Mouse (Mus musculus) adrenal gland, postnatal 14 days (tissue): ENCODE results near the gene Olfr441. TPM values are rescaled to one million over a fixed set of nuclear protein-coding genes. Genes with fewer than 3 reads are reported as not detected.
"Not testable (repeated sequence)": the region's sequence is repeated elsewhere in the genome, so short reads cannot be mapped to it uniquely, and the experiment has no call there.

Experiments used
- DNase-seq: peaks from one replicate; pipeline ENCODE4 v3.0.0; 2021; ENCODE audit warnings: mixed read lengths
- long read RNA-seq, 2 experiments: library from polyadenylated mRNA; stranded (forward); transcript quantifications; one replicate each; pipeline ENCODE4 v2.0.0; 2021
- total RNA-seq: library from RNA; stranded (reverse); gene quantifications from 2 replicates; pipeline ENCODE4 v1.2.3, GENCODE M21; 2021

Olfr441 gene
- total RNA-seq, result not detected in 2 replicates
- long read RNA-seq, experiment 1, result 0 reads
- long read RNA-seq, experiment 2, result 0 reads

DNA sequence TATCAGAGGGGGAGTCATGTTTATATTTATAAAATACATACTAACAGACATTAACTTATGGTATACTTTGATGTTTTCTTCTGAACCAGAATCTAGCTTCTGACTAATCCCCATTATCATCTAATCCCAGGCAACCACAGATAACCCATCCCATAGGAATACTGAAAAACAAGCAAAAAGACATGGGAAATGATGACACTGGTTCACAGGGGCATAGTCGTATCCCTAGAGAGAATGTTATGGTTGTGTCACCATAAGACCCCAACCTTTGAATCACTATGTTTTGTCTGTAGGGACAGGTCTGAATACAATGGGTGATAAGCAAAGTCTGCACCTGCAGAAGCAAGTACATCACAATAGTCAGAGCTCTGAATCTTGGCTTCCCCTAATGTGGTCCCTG lies at the start of gene Olfr441:
Gene Olfr441, plus strand, starts transcription at position 301 of the 400 bp plus-strand sequence.
- DNase-seq, result not testable (repeated sequence)

DNA sequence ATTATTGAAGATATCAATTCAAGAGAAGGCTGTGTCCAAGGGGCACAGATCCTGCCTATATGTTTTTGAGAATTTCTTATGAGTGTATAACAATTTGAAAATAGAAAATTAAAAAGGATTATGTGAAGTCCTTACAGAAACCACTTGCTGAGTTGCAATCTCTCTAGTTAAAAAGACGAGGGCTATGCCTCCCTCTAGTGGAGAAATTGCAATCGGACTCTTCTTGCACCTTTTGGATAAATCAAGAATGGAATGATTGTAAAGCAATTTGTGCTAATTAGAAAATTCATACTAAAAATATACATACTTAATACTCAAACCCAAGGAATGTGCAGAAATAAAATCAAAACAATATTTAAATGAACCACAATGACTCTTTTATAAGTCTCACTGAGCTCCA lies 27.4 kb upstream of the Olfr441 start:
- DNase-seq, result no peak

DNA sequence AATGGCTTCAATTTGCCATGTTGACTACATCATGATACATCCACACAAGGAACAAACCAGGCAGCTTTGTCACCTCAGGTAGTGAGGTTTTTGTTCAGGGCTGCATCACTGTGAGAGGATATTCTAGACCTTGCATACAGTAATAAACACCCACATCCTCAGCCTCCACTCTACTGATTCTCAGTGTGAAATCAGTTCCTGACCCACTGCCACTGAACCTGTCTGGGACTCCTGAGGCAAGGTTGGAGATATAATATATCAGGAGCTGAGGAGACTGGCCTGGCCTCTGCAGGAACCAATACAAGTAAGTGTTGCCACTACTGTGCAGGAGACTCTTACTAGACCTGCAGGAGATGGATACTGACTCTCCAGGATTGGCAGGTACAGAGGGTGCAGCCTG lies 24.8 kb upstream of the Olfr441 start:
- DNase-seq, result not testable (repeated sequence)

DNA sequence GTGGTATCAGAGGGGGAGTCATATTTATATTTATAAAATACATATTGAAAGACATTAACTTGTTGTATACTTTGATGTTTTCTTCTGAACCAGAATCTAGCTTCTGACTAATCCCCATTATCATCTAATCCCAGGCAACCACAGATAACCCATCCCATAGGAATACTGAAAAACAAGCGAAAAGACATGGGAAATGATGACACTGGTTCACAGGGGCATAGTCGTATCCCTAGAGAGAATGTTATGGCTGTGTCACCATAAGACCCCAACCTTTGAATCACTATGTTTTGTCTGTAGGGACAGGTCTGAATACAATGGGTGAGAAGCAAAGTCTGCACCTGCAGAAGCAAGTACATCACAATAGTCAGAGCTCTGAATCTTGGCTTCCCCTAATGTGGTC lies 40.1 kb downstream of the Olfr441 start, which contains the start of gene Olfr237-ps1:
Gene Olfr237-ps1, plus strand, starts transcription at position 301 of the 400 bp plus-strand sequence.
- not testable (repeated sequence) for DNase-seq

DNA sequence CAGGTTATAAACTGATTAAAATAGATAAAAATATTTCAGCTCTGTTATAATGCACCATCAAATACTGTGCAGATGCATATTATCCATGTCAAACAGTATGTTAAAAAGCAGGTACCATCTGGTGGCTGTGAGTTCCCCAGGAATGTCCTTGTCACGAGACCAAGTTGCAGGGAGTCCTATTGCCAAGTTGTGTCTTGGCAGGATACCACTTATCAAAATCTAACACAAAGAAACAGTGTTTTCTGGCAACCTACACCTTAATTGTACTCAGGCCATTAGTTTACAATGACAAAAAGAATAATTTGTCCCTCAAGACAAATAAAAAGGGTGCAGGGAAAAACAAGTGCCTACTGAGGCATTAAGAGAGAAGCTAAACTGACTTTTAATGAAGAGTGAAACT lies 53.3 kb downstream of the Olfr441 start:
- DNase-seq, result no peak

DNA sequence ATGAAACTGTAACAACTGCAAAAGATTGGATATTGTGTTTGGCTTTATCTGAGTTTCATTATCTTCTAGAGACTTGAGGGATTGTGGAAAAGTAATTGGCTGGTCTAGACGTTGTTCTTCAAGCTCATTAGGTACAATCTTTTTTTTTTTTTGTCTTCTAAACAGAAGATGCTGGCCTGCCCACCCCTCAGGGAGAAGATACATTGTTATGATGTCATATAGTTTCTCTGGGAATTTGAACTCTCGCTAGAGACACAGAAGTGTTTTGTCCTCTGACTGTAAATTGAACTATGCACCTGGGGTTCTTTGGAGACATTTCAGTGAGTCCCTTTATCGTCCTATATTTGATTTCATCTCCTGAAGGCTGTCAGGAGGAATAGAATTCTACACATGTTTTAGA lies 56.8 kb downstream of the Olfr441 start, which contains the start of gene Olfr437:
Gene Olfr437, plus strand, starts transcription at position 301 of the 400 bp plus-strand sequence.
- no peak for DNase-seq

DNA sequence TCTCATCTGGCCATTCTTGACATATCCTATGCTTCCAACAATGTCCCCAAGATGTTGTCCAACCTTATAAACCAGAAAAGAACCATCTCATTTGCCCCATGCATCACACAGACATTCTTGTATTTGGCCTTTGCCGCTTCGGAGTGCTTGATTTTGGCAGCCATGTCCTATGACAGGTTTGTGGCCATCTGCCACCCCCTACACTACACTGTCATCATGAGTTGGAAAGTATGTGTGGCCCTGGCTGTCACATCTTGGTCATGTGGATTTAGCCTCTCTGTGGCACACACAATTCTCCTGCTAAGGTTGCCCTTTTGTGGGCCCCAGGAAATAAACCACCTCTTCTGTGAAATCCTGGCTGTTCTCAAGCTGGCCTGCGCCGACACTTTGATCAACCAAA lies 61.1 kb downstream of the Olfr441 start:
- DNase-seq, result no peak

Other genes starting within 250 kb of the Olfr441 start
- gene Olfr448, start 215.9 kb upstream of the Olfr441 start, total RNA-seq, result not detected in 2 replicates
- gene Olfr447, start 197.5 kb upstream of the Olfr441 start, total RNA-seq, result not detected in 2 replicates
- not detected in 2 replicates for gene Olfr446, start 185.0 kb upstream of the Olfr441 start, total RNA-seq
- gene Olfr444, start 157.3 kb upstream of the Olfr441 start, total RNA-seq, result not detected in 2 replicates
- not detected in 2 replicates for gene Olfr237-ps1, start 40.2 kb downstream of the Olfr441 start, total RNA-seq
- gene Olfr437, start 56.9 kb downstream of the Olfr441 start, total RNA-seq, result not detected in 2 replicates
- not detected in 2 replicates for gene Olfr13, start 65.8 kb downstream of the Olfr441 start, total RNA-seq
- gene Olfr435, start 90.8 kb downstream of the Olfr441 start, total RNA-seq, result not detected in 2 replicates
- not detected in 2 replicates for gene Olfr434, start 106.7 kb downstream of the Olfr441 start, total RNA-seq
- gene Olfr47, start 125.2 kb downstream of the Olfr441 start, total RNA-seq, result not detected in 2 replicates
- 12.4 and 15.2 TPM in 2 replicates for gene Arhgef5, start 159.2 kb downstream of the Olfr441 start, total RNA-seq
- gene Nobox, start 203.2 kb downstream of the Olfr441 start, total RNA-seq, result not detected in 2 replicates